Mouse (Mus musculus): Measurements from ENCODE around the gene Babam2. TPM values are rescaled to one million over a fixed set of nuclear protein-coding genes. Genes with fewer than 3 reads are reported as not detected.
"Not testable (repeated sequence)": the region's sequence is repeated elsewhere in the genome, so short reads cannot be mapped to it uniquely, and the experiment has no call there.

Babam2 gene
- polyA plus RNA-seq, 1 experiment from 2014 or later: 50.6 TPM

GRCm38 (mm10) chr5:31966741-31967140, 269.3 kb downstream of the Babam2 start:
- Histone ChIP-seq H3K27me3 (no peaks in the 10 kb centered on the region), H3K4me3 (replicated peaks) (no peak overlapping the region), H3K4me1 (peaks cover 10% of the 10 kb centered on the region; the same call in 1 of the 2 replicates), H3K9me3 (replicated peaks) (no peaks in the 10 kb centered on the region), H3K27ac (replicated peaks) (no peak overlapping the region), H3K36me3 (no peaks in the 10 kb centered on the region), H3K9ac (no peak overlapping the region), H3K4me2 (replicated peaks) (no peak overlapping the region)
- 64% methylated on average over 5 of the region's 5 CpGs for whole genome bisulfite sequencing
- ATAC-seq (ENCODE audit: insufficient number of reproducible peaks, low FRiP score, low TSS enrichment, low read depth): no peak

GRCm38 (mm10) chr5:31967526-31967925, 270.0 kb downstream of the Babam2 start:
- Histone ChIP-seq H3K27ac (replicated peaks) (peak overlapping the region; percentile 44), H3K9me3 (replicated peaks) (no peaks in the 10 kb centered on the region), H3K36me3 (no peaks in the 10 kb centered on the region), H3K4me1 (peaks cover 10% of the 10 kb centered on the region; the same call in 1 of the 2 replicates), H3K4me3 (replicated peaks) (no peak overlapping the region), H3K27me3 (no peaks in the 10 kb centered on the region), H3K9ac (no peak overlapping the region), H3K4me2 (replicated peaks) (no peak overlapping the region)
- 78% methylated on average over 4 of the region's 4 CpGs for WGBS
- ATAC-seq (ENCODE audit: insufficient number of reproducible peaks, low FRiP score, low TSS enrichment, low read depth): no peak

- ATAC-seq (ENCODE audit: insufficient number of reproducible peaks, low FRiP score, low TSS enrichment, low read depth): peak; percentile 83
- WGBS: 45% methylated on average over 6 of the region's 6 CpGs
- Histone ChIP-seq H3K36me3 (no peaks in the 10 kb centered on the region), H3K27ac (replicated peaks) (peak overlapping the region; percentile 17; the same call in 1 of the 2 replicates), H3K4me3 (replicated peaks) (no peak overlapping the region), H3K4me2 (replicated peaks) (no peak overlapping the region), H3K9me3 (replicated peaks) (no peaks in the 10 kb centered on the region), H3K27me3 (no peaks in the 10 kb centered on the region), H3K9ac (no peak overlapping the region), H3K4me1 (peaks cover 10% of the 10 kb centered on the region; the same call in 1 of the 2 replicates)
Measured at GRCm38 (mm10) chr5:31968046-31968506, 270.6 kb downstream of the Babam2 start.

GRCm38 (mm10) chr5:31972416-31972815, 274.9 kb downstream of the Babam2 start:
- not testable (repeated sequence) for H3K4me3 ChIP-seq (replicated peaks); H3K27me3 ChIP-seq; H3K9ac ChIP-seq; H3K36me3 ChIP-seq; H3K9me3 ChIP-seq (replicated peaks); H3K4me2 ChIP-seq (replicated peaks); H3K27ac ChIP-seq (replicated peaks); ATAC-seq (ENCODE audit: insufficient number of reproducible peaks, low FRiP score, low TSS enrichment, low read depth)
- 100% methylated on average over 1 of the region's 1 CpGs for WGBS
- H3K4me1 ChIP-seq: peaks cover 10% of the 10 kb centered on the region; the same call in 1 of the 2 replicates

DNA sequence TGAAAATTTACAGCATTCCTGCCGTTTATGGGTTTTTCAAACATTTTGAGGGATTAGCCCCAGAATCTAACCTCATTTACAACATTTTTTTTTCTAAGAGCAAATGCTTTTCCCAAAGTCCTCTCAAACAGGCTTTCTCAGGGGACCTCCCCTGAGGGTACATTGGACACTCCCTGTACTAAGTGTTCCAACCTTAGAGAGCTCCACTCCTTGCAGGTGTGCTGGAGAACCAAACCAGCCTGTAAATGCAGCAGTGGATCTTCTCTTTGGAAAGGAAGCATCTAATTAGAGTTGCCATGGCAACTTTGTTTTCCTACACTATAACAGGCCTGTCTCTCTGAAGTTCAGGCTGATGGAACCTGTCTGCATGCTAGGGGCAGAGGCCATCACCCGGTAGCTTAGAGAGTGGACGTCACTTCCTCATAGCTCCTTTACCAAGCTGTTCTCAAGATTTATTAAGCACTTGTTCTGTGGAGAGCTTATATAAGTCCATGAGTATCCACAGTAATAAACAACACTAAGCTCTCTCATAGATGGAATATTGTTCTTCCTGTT, 277.2 kb downstream of the Babam2 start:
- Histone ChIP-seq H3K4me1 (no peaks in the 10 kb centered on the region), H3K27ac (replicated peaks) (no peak overlapping the region), H3K9me3 (replicated peaks) (no peaks in the 10 kb centered on the region), H3K4me3 (replicated peaks) (no peak overlapping the region), H3K4me2 (replicated peaks) (no peak overlapping the region), H3K9ac (no peak overlapping the region), H3K27me3 (no peaks in the 10 kb centered on the region), H3K36me3 (no peaks in the 10 kb centered on the region)
- 42% methylated on average over 3 of the region's 3 CpGs for WGBS
- ATAC-seq (ENCODE audit: insufficient number of reproducible peaks, low FRiP score, low TSS enrichment, low read depth): no peak

- Histone ChIP-seq H3K27ac (replicated peaks) (no peak overlapping the region), H3K36me3 (no peaks in the 10 kb centered on the region), H3K4me1 (peaks cover 16% of the 10 kb centered on the region), H3K4me3 (replicated peaks) (no peak overlapping the region), H3K27me3 (no peaks in the 10 kb centered on the region), H3K9ac (no peak overlapping the region), H3K4me2 (replicated peaks) (no peak overlapping the region), H3K9me3 (replicated peaks) (no peaks in the 10 kb centered on the region)
- WGBS: 91% methylated on average over 5 of the region's 5 CpGs
- no peak for ATAC-seq (ENCODE audit: insufficient number of reproducible peaks, low FRiP score, low TSS enrichment, low read depth)
Measured at GRCm38 (mm10) chr5:31982061-31982460, 284.6 kb downstream of the Babam2 start.

GRCm38 (mm10) chr5:31983161-31983560, 285.7 kb downstream of the Babam2 start:
- H3K27me3 ChIP-seq: no peaks in the 10 kb centered on the region
- no peak overlapping the region for H3K4me3 ChIP-seq (replicated peaks)
- H3K9me3 ChIP-seq (replicated peaks): no peaks in the 10 kb centered on the region
- no peak overlapping the region; the same call in 1 of the 2 replicates for H3K27ac ChIP-seq (replicated peaks)
- no peak for ATAC-seq (ENCODE audit: insufficient number of reproducible peaks, low FRiP score, low TSS enrichment, low read depth)
- H3K4me1 ChIP-seq: peaks cover 16% of the 10 kb centered on the region
- 30% methylated on average over 7 of the region's 7 CpGs for WGBS
- H3K36me3 ChIP-seq: no peaks in the 10 kb centered on the region
- no peak overlapping the region for H3K9ac ChIP-seq
- H3K4me2 ChIP-seq (replicated peaks): no peak overlapping the region

- Histone ChIP-seq H3K36me3 (no peaks in the 10 kb centered on the region), H3K27me3 (no peaks in the 10 kb centered on the region), H3K27ac (replicated peaks) (peak overlapping the region; percentile 58; the same call in 1 of the 2 replicates), H3K9me3 (replicated peaks) (no peaks in the 10 kb centered on the region), H3K4me2 (replicated peaks) (no peak overlapping the region), H3K4me3 (replicated peaks) (no peak overlapping the region), H3K4me1 (peaks cover 16% of the 10 kb centered on the region), H3K9ac (no peak overlapping the region)
- peak; percentile 54; the same call in 1 of the 2 replicates for ATAC-seq (ENCODE audit: insufficient number of reproducible peaks, low FRiP score, low TSS enrichment, low read depth)
- 46% methylated on average over 2 of the region's 2 CpGs for WGBS
Measured at GRCm38 (mm10) chr5:31983817-31984368, 286.4 kb downstream of the Babam2 start.

- peak overlapping the region; percentile 58; the same call in 1 of the 2 replicates for H3K27ac ChIP-seq (replicated peaks)
- H3K4me2 ChIP-seq (replicated peaks): no peak overlapping the region
- peaks cover 16% of the 10 kb centered on the region for H3K4me1 ChIP-seq
- no peaks in the 10 kb centered on the region for H3K36me3 ChIP-seq
- no peak overlapping the region for H3K9ac ChIP-seq
- WGBS: 72% methylated on average over 13 of the region's 13 CpGs
- no peak for ATAC-seq (ENCODE audit: insufficient number of reproducible peaks, low FRiP score, low TSS enrichment, low read depth)
- no peaks in the 10 kb centered on the region for H3K9me3 ChIP-seq (replicated peaks)
- H3K4me3 ChIP-seq (replicated peaks): no peak overlapping the region
- H3K27me3 ChIP-seq: no peaks in the 10 kb centered on the region
Measured at GRCm38 (mm10) chr5:31984369-31984961, 287.0 kb downstream of the Babam2 start.

- no peak overlapping the region for H3K4me2 ChIP-seq (replicated peaks)
- no peaks in the 10 kb centered on the region for H3K36me3 ChIP-seq
- peaks cover 16% of the 10 kb centered on the region for H3K4me1 ChIP-seq
- 0 out of 2 replicates have a peak overlapping the region, but pooled peaks have one; percentile 11 for H3K27ac ChIP-seq (replicated peaks)
- ATAC-seq (ENCODE audit: insufficient number of reproducible peaks, low FRiP score, low TSS enrichment, low read depth): no peak
- no peaks in the 10 kb centered on the region for H3K27me3 ChIP-seq
- H3K9me3 ChIP-seq (replicated peaks): no peaks in the 10 kb centered on the region
- WGBS: 39% methylated on average over 2 of the region's 2 CpGs
- H3K9ac ChIP-seq: no peak overlapping the region
- H3K4me3 ChIP-seq (replicated peaks): no peak overlapping the region
Measured at GRCm38 (mm10) chr5:31985021-31985420, 287.5 kb downstream of the Babam2 start.

DNA sequence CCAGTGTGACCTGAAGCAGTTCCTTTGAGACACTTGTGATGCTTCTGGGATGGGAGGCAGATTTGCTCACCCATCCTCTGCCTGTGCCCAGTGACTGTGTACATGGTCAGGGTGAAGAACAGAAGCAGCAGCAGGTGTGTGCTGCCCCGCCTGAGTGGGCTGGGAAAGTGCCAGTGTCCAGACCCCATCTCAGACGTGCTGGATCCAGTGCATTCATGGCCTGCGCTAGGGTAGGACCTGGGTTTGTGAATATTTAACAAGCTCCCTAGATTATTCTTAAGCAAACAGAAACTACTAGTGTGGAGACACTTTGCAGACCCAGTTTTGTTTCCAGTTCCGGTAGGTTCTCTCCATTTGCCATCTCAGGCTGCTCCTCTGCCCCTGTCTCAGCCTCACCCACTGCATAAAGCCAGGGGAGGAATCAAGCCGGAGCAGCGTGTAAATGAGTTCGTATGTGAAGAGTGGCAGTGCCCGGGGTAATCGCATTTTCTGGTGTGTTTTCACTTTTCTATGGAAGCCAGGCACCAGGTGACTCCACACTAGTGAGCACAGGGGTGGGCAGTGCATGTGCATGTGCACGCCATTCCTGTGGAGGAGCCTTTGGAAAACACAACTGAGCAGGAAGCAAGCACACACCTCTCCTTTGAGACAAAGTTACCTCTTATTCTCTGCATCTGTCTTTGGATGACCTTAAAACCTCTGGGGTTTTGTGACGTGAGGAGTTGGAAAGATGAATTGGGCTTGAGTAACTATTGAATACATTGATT, 290.2 kb downstream of the Babam2 start:
- Histone ChIP-seq H3K4me3 (replicated peaks) (no peak overlapping the region), H3K36me3 (no peaks in the 10 kb centered on the region), H3K9me3 (replicated peaks) (no peaks in the 10 kb centered on the region), H3K4me2 (replicated peaks) (no peak overlapping the region), H3K27ac (replicated peaks) (no peak overlapping the region), H3K27me3 (no peaks in the 10 kb centered on the region), H3K4me1 (peaks cover 12% of the 10 kb centered on the region), H3K9ac (no peak overlapping the region)
- no peak for ATAC-seq (ENCODE audit: insufficient number of reproducible peaks, low FRiP score, low TSS enrichment, low read depth)
- WGBS: 81% methylated on average over 11 of the region's 11 CpGs

Data from embryonic facial prominence, embryonic 15.5 days (tissue).